Mouse (Mus musculus): ENCODE data around the gene Ralgps2.

The Ralgps2 gene

GRCm38 (mm10) chr1:156939251-156940141 lies at the start of gene Ralgps2:
Ralgps2 (minus strand) TSS chr1:156939626.
- DNase-seq = peak; percentile 72

DNA sequence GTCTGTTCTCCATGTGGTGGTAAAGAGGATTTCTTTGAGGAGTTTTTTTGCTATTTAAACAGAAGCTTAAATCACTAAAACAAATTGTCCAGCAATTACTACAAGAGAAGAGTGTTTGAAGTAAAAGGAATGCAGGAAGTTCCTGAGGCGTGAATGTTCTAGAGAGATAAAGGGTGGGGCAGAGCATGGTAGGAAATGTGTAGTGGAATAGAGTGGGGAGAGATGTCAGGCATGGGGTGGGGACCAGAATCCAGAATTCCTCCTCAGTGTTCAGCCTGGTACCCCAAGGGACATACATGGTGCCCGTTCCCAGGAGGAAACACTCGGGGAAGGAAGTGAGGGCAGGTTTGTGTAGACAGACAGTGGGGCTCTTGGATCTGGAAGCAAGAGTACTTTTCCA lies 48.1 kb upstream of the Ralgps2 start:
- no peak for DNase-seq

DNA sequence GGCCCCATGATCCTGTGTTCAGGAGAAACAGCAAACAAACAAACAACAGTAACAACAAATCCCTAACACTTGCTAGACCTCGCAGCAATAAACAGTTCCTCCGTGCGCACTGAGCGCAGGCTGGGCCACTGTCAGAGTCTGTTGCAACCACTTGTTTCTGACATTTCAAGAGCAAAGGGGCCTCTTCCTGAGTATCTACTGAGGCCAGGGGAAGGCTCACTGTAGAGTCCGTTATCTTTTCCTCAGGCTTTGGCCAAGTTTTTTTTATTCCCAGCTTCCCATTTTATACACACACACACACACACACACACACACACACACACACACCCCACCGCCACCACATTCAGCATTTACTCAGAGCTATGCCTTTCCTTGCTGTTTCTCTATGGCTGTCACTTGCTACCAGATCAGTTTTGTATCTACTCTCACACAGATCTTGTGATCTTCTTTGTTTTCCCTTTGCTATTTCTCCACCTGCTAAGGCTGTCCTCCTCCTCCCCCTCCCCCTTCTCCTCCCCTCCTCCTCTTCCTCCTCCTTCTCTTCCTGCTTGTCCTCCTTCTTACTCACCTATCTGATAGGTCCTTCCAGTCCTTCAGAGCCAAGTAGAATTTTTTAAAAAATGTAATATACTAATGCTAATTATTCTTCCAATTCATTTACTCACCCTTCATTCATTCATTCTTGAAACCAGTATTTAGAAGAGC lies 47.4 kb upstream of the Ralgps2 start:
- DNase-seq = no peak

GRCm38 (mm10) chr1:156985657-156986640 lies 46.5 kb upstream of the Ralgps2 start:
- DNase-seq = no peak

DNA sequence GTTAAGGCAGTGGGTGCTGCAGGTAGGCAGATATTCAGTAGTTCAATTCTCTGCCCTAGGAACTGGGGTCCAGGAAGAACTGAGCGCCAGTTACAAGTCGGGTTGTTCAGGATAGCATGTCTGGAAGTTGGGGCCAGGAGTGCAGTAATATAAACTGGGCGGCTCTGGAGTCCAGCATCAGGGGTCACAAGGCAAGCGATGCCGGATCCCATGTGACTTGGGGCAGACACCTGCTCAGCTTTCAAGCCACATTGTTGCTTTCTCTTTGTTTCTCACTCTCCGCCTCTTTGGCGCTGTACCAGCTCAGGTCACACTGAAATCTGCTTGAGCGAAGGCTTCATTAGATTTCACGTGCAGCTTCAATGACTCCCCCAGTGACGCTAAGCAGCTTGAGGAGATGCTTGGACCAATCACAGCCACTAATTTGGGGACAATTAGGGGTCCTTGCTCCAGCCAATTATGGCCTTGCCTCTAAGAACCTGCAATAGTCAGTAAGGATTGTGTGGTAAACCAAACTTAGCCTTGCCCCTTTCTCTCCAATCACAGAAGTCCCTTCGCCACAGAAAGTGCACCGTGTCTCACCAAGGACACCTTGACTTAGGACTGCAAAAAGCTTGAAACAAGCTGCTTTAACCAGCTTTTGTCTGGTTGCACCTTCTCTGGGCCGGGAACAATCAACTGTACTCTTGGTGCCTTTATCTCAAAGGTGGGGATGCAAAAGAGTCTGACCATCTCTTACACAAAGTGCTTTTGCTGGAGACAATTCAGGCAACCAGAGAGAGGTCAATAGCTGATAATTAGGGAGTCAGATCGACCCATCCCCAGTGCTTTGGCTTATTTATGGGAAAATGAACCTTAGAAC lies 43.8 kb upstream of the Ralgps2 start:
- no peak for DNase-seq

GRCm38 (mm10) chr1:156981975-156982374 lies 42.5 kb upstream of the Ralgps2 start:
- no peak for DNase-seq

DNA sequence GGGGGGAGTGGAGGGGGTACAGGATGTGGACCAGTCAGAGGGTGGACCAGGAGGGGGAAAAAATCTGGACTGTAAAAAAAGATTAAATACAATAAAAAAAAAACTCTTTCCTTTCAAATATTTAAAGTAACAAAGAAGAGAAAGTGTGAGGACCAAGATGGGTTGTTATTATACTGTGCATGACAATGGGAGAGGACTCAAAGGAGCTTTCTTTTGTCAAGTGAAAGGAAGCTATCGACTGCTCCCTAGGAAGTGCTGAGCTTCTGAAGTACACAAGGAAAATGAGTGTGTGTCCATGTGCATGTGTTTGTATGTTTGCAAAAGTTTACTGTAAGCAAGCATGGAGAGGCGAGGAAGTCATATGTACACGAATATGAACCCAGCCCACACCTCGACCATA lies 40.3 kb upstream of the Ralgps2 start:
- DNase-seq = no peak

- DNase-seq = no peak
These were observed 39.2 kb upstream of the Ralgps2 start for GRCm38 (mm10) chr1:156978656-156979055.

DNA sequence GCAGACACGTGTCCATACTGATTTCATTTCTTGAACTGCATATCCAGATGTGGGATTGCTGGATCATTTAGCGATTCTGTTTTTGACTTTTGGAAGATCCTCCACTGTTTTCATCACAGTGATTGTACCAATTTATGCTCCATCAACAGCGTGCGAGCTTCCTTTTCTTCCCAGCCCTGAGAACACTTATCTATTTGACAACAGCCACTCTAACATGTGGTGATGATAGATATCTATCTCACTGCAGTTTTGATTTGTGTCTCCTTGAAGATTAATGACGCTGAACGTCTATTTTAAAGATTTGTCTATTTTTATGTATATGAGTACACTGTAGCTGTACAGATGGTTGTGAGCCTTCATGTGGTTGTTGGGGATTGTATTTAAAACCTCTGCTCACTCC lies 34.4 kb upstream of the Ralgps2 start:
- no peak for DNase-seq

GRCm38 (mm10) chr1:156972391-156972790 lies 33.0 kb upstream of the Ralgps2 start:
- DNase-seq = no peak

DNA sequence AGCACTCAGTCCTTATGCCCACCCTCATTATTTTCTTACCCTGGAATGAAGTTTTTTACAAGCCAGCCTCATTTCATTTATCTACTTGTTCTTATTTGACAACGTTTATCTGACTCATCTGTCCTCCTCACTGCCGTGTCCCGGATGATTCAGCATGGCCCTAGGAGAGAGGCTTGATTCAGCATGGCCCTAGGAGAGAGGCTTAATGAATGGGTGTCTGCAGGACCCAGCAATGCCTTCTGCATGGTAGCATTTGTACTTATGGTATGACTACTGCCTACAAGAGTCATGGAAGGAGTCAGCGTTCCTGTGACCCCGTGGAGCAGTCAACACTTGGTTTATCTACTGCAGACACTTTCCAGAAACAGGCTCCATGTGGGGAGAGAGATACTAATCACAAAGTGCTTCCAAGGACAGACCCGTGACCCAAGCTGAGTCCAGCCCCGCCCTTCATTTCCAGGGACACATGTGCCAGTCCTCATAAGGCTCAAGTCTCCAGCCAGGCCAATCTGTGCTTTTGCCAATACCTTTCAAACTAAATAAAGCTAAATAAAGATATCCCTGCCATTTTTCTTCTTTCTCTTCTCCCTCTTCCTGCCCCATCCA lies 31.9 kb upstream of the Ralgps2 start:
- DNase-seq = no peak

GRCm38 (mm10) chr1:156970641-156971040 lies 31.2 kb upstream of the Ralgps2 start:
- no peak for DNase-seq

- no peak for DNase-seq
These were observed 28.7 kb upstream of the Ralgps2 start for GRCm38 (mm10) chr1:156968107-156968506.

DNA sequence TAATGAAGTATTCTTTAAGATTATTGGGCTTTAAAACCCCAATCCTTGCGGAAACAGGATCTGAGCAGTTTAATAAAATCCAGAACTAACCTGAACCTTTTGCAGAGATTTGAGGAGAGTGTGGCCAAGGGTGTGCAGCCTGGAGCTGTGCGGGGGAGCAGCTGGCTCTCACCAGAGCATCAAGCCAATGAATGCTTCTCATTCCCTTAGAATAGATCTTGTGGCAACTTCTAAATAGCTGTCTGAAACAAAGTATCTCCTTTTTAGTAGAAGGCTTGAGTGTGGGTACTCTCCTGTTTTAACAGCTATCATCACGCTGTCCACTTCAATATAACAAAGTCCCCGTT lies 25.1 kb upstream of the Ralgps2 start:
- no peak for DNase-seq

DNA sequence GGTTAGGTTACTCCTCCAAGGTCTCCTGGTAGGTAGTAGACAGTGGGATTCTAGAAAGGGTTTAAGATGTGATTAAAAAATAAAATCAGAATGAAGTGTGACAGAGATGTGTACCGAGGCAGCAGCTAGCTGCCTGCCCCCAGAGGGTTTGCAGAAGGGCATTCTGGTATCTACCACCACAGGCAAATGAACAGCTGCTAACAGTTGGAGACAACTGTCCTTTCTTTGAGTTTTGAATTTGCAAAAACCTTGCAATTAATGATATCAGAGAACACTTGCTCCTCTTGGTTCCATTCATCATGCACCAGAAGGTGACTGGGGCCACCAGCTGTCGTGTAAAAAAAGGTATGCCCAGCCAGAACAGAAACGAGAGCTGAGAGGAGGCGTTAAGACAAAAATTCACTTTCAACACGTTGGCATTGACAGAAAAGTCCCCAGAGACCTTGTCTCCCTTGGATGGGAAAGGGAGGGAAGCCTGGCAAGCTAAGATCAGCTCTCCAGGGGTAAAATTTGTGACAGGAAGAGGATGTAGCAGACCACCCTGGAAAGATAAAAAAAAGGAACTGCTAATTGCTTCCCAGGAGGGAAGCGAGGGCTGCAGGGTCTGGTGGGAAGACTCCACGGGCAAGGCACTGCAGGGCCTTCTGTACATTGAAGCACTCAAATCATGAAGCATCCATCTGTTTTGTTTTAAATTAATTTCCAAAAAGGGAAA lies 24.6 kb upstream of the Ralgps2 start:
- no peak for DNase-seq

- no peak for DNase-seq
These were observed 22.2 kb upstream of the Ralgps2 start for GRCm38 (mm10) chr1:156961481-156962265.

DNA sequence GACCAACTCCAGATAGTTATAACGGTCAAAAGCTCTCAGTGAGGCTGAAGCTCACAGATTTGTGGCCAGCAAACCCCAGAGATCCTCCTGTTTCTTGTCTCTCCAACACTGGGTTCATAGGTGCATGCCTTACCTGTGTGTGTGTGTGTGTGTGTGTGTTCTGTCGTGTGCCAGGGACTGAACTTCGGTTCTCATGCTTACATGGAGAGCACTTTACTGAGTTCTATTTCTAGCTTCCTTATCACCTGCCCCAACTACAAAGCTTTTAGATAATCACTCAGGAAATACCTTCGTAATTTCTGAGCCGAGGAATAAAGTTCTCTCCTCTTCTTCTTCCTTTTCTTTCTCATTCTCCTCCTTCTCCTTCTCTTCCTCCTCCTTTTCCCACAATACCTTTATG lies 19.6 kb upstream of the Ralgps2 start:
- DNase-seq = no peak

- no peak for DNase-seq
These were observed 17.9 kb upstream of the Ralgps2 start for GRCm38 (mm10) chr1:156957360-156957759.

GRCm38 (mm10) chr1:156955926-156956760 lies 16.7 kb upstream of the Ralgps2 start:
- no peak for DNase-seq

Data from right cerebral cortex, adult 18-20 months (tissue).